Mouse (Mus musculus): ENCODE measurements around the gene Fhl2.

GRCm38 (mm10) chr1:43203282-43203681, 6.5 kb upstream of the Fhl2 start:
- TF ChIP-seq CTCF (IDR thresholded peaks at IDR 0.05; ENCODE audit: low read depth): no peak
- TF ChIP-seq EP300 (optimal IDR thresholded peaks at IDR 0.05): no peak
